Mouse (Mus musculus): Measurements from ENCODE around the gene Unc13b. TPM values are rescaled to one million over a fixed set of nuclear protein-coding genes. Genes with fewer than 3 reads are reported as not detected.

Unc13b gene
- polyA plus RNA-seq, 1 experiment: 0.92 TPM

- no peaks in the 10 kb centered on the region for H3K36me3 ChIP-seq (ENCODE audit: control insufficient read depth, insufficient read depth, low read length)
- H3K27ac ChIP-seq (ENCODE audit: insufficient read depth, low read length): no peak overlapping the region
- no peaks in the 10 kb centered on the region for H3K4me1 ChIP-seq (ENCODE audit: control insufficient read depth, insufficient read depth, insufficient read length)
- WGBS: 9% methylated on average over 4 of the region's 4 CpGs
- H3K27me3 ChIP-seq (ENCODE audit: control insufficient read depth, insufficient read depth, low read length): no peaks in the 10 kb centered on the region
- no peak for DNase-seq (ENCODE audit: low read depth in 1 of 2, low spot score in 2 of 2)
- TF ChIP-seq POLR2A (IDR thresholded peaks at IDR 0.05; ENCODE audit: low read depth, low read length): no peak
- TF ChIP-seq CTCF (IDR thresholded peaks at IDR 0.05; ENCODE audit: extremely low read depth, insufficient read depth, insufficient read length, insufficient replicate concordance): no peak
- H3K4me3 ChIP-seq (ENCODE audit: extremely low read depth, insufficient read depth, insufficient read length): no peak overlapping the region
Measured at GRCm38 (mm10) chr4:43052627-43053026, 6.1 kb upstream of the Unc13b start.

DNA sequence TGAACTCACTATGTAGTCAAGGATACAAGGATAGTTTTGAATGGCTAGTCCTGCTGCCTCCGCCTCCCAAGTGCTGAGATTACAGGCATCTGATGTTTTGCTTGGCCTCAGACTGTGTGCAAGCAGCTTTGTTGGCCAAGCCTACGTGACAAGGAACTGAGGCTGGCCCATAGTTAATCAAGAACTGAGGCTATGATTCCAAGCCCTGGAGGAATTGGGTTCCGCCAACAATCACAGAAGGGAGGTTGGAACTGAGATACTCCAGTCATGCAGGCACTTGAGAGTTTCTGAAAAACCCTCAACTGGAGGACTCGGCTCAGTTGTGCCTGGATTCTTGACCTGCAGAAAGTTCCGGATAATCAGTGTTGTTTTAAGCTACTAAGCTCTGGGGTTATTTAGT lies 1.1 kb upstream of the Unc13b start:
- H3K4me1 ChIP-seq (ENCODE audit: control insufficient read depth, insufficient read depth, insufficient read length): peaks cover 5% of the 10 kb centered on the region; the same call in 1 of the 2 replicates
- TF ChIP-seq POLR2A (IDR thresholded peaks at IDR 0.05; ENCODE audit: low read depth, low read length): no peak
- TF ChIP-seq CTCF (IDR thresholded peaks at IDR 0.05; ENCODE audit: extremely low read depth, insufficient read depth, insufficient read length, insufficient replicate concordance): no peak
- no peaks in the 10 kb centered on the region for H3K36me3 ChIP-seq (ENCODE audit: control insufficient read depth, insufficient read depth, low read length)
- no peak overlapping the region for H3K27ac ChIP-seq (ENCODE audit: insufficient read depth, low read length)
- H3K4me3 ChIP-seq (ENCODE audit: extremely low read depth, insufficient read depth, insufficient read length): no peak overlapping the region
- no peak for DNase-seq (ENCODE audit: low read depth in 1 of 2, low spot score in 2 of 2)
- WGBS: 91% methylated on average over 5 of the region's 5 CpGs
- peaks cover 16% of the 10 kb centered on the region for H3K27me3 ChIP-seq (ENCODE audit: control insufficient read depth, insufficient read depth, low read length)

- DNase-seq (ENCODE audit: low read depth in 1 of 2, low spot score in 2 of 2): no peak
- TF ChIP-seq CTCF (IDR thresholded peaks at IDR 0.05; ENCODE audit: extremely low read depth, insufficient read depth, insufficient read length, insufficient replicate concordance): no peak
- TF ChIP-seq POLR2A (IDR thresholded peaks at IDR 0.05; ENCODE audit: low read depth, low read length): no peak
- Histone ChIP-seq H3K27ac (ENCODE audit: insufficient read depth, low read length) (no peak overlapping the region), H3K4me3 (ENCODE audit: extremely low read depth, insufficient read depth, insufficient read length) (peak overlapping the region; percentile 59), H3K27me3 (ENCODE audit: control insufficient read depth, insufficient read depth, low read length) (peaks cover 16% of the 10 kb centered on the region), H3K36me3 (ENCODE audit: control insufficient read depth, insufficient read depth, low read length) (no peaks in the 10 kb centered on the region), H3K4me1 (ENCODE audit: control insufficient read depth, insufficient read depth, insufficient read length) (peaks cover 5% of the 10 kb centered on the region; the same call in 1 of the 2 replicates)
- 29% methylated on average over 8 of the region's 8 CpGs for WGBS
Measured at GRCm38 (mm10) chr4:43058392-43058752, 381 bp upstream of the Unc13b start.

DNA sequence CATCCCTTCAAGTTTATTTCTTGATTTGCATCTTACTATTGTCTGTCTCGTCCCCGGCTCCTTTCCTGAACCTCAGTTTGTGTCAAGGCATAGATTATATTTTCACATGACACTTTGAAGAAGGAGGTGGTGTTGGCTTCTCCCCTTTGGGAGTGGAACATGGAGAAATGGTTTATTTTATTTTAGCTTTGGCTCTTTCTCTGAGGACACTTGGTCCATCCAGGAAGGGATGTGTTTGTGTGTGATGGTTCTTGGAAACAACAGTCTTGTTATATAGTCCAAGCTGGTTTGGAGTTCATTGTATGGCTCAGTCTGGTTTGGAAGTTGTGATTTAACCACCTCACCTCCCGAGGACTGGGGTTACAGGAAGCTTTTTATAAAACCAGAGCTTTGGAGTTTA lies 944 bp downstream of the Unc13b start:
- DNase-seq (ENCODE audit: low read depth in 1 of 2, low spot score in 2 of 2): no peak
- WGBS: 24% methylated on average over 3 of the region's 3 CpGs
- H3K36me3 ChIP-seq (ENCODE audit: control insufficient read depth, insufficient read depth, low read length): no peaks in the 10 kb centered on the region
- peak overlapping the region; percentile 59; the same call in 1 of the 2 replicates for H3K4me3 ChIP-seq (ENCODE audit: extremely low read depth, insufficient read depth, insufficient read length)
- peaks cover 5% of the 10 kb centered on the region; the same call in 1 of the 2 replicates for H3K4me1 ChIP-seq (ENCODE audit: control insufficient read depth, insufficient read depth, insufficient read length)
- TF ChIP-seq POLR2A (IDR thresholded peaks at IDR 0.05; ENCODE audit: low read depth, low read length) (no peak), CTCF (IDR thresholded peaks at IDR 0.05; ENCODE audit: extremely low read depth, insufficient read depth, insufficient read length, insufficient replicate concordance) (no peak)
- no peak overlapping the region for H3K27ac ChIP-seq (ENCODE audit: insufficient read depth, low read length)
- H3K27me3 ChIP-seq (ENCODE audit: control insufficient read depth, insufficient read depth, low read length): peaks cover 16% of the 10 kb centered on the region

DNA sequence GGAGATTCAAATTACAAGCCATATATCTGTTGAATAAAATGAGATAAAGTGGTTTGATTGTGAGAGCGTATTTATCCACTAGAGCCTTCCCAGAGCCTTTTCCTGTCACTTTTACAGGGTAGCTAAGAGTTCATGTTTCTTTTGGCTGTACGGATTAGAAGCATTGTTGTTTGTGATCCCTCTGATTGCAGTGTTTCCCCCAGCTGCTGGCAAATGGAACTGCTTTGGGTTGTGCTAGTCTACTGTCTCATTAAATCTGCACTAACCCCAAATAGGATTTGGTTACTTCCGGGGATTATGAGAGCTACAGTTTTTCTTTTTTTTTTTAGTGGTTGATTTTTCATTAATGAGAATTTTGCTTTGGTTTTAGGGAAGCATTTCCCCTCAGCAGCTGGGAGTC lies 1.5 kb downstream of the Unc13b start:
- no peak overlapping the region for H3K27ac ChIP-seq (ENCODE audit: insufficient read depth, low read length)
- DNase-seq (ENCODE audit: low read depth in 1 of 2, low spot score in 2 of 2): no peak
- peaks cover 5% of the 10 kb centered on the region; the same call in 1 of the 2 replicates for H3K4me1 ChIP-seq (ENCODE audit: control insufficient read depth, insufficient read depth, insufficient read length)
- no peak overlapping the region for H3K4me3 ChIP-seq (ENCODE audit: extremely low read depth, insufficient read depth, insufficient read length)
- H3K27me3 ChIP-seq (ENCODE audit: control insufficient read depth, insufficient read depth, low read length): peaks cover 16% of the 10 kb centered on the region
- no peak for TF ChIP-seq POLR2A (IDR thresholded peaks at IDR 0.05; ENCODE audit: low read depth, low read length)
- no peak for TF ChIP-seq CTCF (IDR thresholded peaks at IDR 0.05; ENCODE audit: extremely low read depth, insufficient read depth, insufficient read length, insufficient replicate concordance)
- 78% methylated on average over 3 of the region's 3 CpGs for WGBS
- H3K36me3 ChIP-seq (ENCODE audit: control insufficient read depth, insufficient read depth, low read length): no peaks in the 10 kb centered on the region

DNA sequence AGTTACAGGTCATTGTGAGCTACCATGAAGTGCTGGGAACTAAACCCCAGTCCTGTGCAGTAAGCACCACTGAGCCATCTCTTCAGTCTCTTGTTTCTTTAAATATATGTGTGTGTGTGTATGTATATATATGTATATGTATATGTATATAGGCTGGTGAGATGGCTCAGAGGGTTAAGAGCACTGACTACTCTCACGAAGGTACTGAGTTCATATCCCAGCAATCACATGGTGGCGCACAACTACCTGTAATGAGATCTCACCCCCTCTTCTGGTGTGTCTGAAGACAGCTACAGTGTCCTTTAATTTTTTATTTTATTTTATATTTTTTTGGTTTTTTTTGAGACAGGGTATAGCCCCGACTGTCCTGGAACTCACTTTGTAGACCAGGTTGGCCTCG lies 6.7 kb downstream of the Unc13b start:
- 96% methylated on average over 4 of the region's 4 CpGs for WGBS

GRCm38 (mm10) chr4:43074923-43075322 lies 16.2 kb downstream of the Unc13b start:
- Histone ChIP-seq H3K4me3 (ENCODE audit: extremely low read depth, insufficient read depth, insufficient read length) (no peak overlapping the region), H3K4me1 (ENCODE audit: control insufficient read depth, insufficient read depth, insufficient read length) (no peaks in the 10 kb centered on the region), H3K36me3 (ENCODE audit: control insufficient read depth, insufficient read depth, low read length) (no peaks in the 10 kb centered on the region), H3K27me3 (ENCODE audit: control insufficient read depth, insufficient read depth, low read length) (no peaks in the 10 kb centered on the region; the same call in 1 of the 2 replicates), H3K27ac (ENCODE audit: insufficient read depth, low read length) (no peak overlapping the region)
- TF ChIP-seq POLR2A (IDR thresholded peaks at IDR 0.05; ENCODE audit: low read depth, low read length) (no peak), CTCF (IDR thresholded peaks at IDR 0.05; ENCODE audit: extremely low read depth, insufficient read depth, insufficient read length, insufficient replicate concordance) (no peak)
- DNase-seq (ENCODE audit: low read depth in 1 of 2, low spot score in 2 of 2): no peak

More for the DNA sequence above, 6.7 kb downstream of the Unc13b start:
- TF ChIP-seq POLR2A (IDR thresholded peaks at IDR 0.05; ENCODE audit: low read depth, low read length) (no peak), CTCF (IDR thresholded peaks at IDR 0.05; ENCODE audit: extremely low read depth, insufficient read depth, insufficient read length, insufficient replicate concordance) (no peak)
- no peaks in the 10 kb centered on the region for H3K4me1 ChIP-seq (ENCODE audit: control insufficient read depth, insufficient read depth, insufficient read length)
- H3K27ac ChIP-seq (ENCODE audit: insufficient read depth, low read length): no peak overlapping the region
- peaks cover 4% of the 10 kb centered on the region for H3K27me3 ChIP-seq (ENCODE audit: control insufficient read depth, insufficient read depth, low read length)
- no peak for DNase-seq (ENCODE audit: low read depth in 1 of 2, low spot score in 2 of 2)
- H3K36me3 ChIP-seq (ENCODE audit: control insufficient read depth, insufficient read depth, low read length): no peaks in the 10 kb centered on the region
- no peak overlapping the region for H3K4me3 ChIP-seq (ENCODE audit: extremely low read depth, insufficient read depth, insufficient read length)

Measured in spleen, adult 2 months (tissue).